Mouse (Mus musculus): Measurements from ENCODE around the gene Gak. TPM values are rescaled to one million over a fixed set of nuclear protein-coding genes. Genes with fewer than 3 reads are reported as not detected.

The Gak gene
- polyA plus RNA-seq, 2 experiments from 2014 or later = 65.0 to 101 TPM

GRCm38 (mm10) chr5:108581361-108581891 is 48.1 kb downstream of the Gak start:
- ATAC-seq = no peak

GRCm38 (mm10) chr5:108573054-108573453 is 56.5 kb downstream of the Gak start:
- no peak for ATAC-seq

DNA sequence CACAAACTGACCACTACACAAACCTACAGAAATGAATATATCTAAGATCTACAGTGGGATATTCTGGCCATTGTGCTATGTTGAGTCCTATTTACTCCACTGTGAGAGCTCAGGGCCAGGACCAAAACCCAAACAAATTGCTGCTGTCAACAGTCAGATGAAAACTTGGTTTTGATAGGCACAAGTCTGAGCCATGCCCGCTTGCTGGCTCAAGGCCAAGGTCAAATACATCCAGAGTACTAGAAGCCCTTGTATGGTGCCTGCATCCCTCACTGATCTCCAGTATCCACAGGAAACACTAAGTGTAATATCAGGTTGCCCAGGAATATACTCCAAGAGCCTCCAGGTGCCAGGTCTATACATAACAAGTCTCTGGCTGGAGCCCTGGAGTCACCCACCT is 58.6 kb downstream of the Gak start:
- ATAC-seq = no peak

DNA sequence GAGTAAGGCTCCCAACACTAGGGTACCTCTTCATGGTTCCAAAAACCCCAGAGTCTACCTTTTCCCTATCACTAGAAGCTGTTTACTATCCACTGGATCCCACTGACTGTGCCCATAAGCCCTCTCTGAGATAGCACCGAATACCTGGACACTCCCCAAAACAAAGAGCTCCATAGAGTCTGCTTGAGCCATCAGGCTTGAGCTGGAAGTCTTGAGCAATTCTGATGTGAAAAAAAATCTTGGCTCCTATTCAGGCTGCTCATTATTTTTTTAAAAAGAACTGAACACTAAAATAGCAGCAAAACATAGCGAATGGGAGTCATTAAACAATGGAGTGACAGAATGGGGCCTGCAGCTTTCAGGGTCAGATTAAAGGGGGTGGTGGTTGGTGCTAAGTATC is 62.5 kb downstream of the Gak start:
- ATAC-seq = no peak

GRCm38 (mm10) chr5:108566523-108566922 is 63.0 kb downstream of the Gak start:
- no peak for ATAC-seq

DNA sequence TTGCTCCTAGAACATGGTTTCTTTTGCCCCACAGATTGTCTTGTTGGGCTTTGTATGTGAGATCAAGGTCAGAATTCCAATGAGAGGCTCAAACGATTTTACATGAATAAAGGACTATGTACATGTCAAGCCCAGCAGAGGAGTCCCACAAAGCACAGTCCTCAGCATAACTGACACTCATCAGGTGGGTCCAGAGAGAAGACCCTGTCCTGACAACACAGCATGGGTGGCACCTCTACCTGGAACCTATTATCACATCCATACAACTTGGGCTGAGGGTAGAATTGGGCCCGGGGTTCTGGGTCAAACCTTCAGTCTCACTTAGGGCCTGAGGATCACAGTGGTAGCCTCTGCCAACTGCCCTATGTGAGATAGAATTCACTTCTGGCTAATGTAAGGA is 64.2 kb downstream of the Gak start:
- no peak for ATAC-seq

DNA sequence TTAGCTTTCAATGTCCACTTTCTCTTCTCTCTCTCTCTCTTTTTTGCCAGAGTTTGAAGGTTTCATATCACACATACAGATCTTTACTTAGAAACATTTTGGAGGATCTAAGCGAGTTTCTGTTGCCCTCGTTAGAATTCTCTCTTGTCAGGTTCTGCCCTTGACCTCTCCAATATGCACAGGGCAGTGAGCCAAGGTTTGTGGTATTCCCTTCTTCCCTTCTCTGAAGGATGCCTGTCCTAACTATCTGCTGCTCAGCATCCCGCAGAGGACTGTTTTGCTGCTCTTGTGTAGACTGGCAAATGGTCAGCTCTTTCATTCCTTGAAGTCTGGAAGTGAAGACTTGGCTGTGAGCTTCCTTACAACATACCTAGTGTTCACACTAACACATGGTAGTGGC is 65.2 kb downstream of the Gak start:
- no peak for ATAC-seq

- no peak for ATAC-seq
These were observed 67.1 kb downstream of the Gak start for GRCm38 (mm10) chr5:108562483-108562882.

- no peak for ATAC-seq
These were observed 72.6 kb downstream of the Gak start for GRCm38 (mm10) chr5:108556986-108557385.

DNA sequence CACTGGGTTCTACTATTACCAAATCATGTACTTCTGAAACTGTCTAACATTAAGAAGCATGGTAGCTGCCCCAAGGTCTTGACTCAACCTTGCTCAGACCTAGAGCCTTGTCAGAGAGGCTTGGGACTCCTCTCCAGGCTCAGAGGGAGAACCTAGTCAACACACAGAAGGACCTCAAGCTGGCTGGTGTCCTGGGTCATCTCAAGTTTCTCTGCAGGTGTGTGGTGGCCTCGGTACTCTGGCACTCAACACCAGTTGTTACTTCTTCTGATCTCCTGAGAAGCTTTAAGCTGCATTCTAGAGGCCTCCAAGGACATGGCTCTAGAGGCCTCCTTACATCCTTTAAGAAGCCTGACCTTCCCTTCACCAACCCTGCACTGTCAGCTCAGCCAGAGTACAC is 75.5 kb downstream of the Gak start:
- ATAC-seq = no peak

GRCm38 (mm10) chr5:108550207-108550594 is 79.4 kb downstream of the Gak start:
- no peak for ATAC-seq

DNA sequence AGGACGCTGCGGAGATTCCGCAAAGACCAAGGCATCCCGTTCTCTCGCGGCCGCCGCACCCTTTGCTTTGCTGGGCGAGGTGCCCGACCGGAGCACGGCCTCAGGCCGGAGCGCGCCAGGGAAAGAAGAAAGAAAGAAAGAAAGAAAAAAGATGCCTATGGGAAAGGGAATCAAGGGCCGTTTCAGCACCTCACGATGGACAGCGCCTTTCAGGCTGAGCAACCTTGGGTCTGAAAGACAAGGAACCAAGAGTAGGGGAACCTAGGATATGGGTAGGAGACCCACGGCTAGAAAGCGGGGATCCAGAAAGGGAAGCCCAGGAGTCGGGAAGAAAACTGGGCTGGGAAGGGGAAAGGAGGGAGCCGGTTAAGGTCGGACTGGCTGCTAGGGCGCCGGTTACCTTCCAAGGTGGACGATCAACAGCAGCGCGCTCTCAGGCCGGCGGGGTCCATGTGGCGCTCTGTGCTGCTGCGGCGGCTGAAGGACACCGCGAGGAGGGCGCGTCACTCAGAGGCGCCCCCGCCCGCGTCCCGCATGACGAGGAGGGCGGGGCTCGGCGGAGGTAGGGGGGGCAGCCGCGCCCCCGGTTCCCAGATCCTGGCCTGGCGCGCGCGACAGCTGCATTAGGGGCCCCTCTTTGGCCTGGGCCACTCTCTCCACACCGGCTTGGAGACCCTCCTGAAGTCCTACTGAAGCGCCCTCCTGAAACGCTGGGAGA is 79.9 kb downstream of the Gak start, which contains the start of gene Cplx1:
Cplx1 (minus strand) TSS at position 536 of the 718 bp plus-strand sequence.
- no peak for ATAC-seq

- no peak for ATAC-seq
These were observed 80.4 kb downstream of the Gak start for GRCm38 (mm10) chr5:108549137-108549488.

DNA sequence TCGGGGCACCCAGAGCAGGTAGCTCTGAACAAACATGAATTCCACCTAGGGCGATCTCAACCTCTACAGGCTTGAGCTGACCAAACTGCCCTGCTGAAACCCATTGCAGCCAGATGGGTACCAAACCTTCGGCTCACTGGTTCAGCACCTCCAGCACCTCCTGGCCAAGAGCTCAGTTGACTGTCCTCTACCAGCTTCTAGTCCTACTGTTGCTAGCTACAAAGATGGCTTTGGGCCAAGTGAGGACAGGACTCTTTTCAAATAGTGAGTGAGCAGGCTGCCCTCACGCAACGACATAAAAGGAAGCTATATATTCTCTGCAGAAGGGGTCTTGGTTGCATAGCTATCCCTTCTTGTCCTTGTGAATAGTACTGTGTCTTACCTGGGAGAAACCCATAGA is 81.9 kb downstream of the Gak start:
- no peak for ATAC-seq

- no peak for ATAC-seq
These were observed 85.9 kb downstream of the Gak start for GRCm38 (mm10) chr5:108543516-108544291.

DNA sequence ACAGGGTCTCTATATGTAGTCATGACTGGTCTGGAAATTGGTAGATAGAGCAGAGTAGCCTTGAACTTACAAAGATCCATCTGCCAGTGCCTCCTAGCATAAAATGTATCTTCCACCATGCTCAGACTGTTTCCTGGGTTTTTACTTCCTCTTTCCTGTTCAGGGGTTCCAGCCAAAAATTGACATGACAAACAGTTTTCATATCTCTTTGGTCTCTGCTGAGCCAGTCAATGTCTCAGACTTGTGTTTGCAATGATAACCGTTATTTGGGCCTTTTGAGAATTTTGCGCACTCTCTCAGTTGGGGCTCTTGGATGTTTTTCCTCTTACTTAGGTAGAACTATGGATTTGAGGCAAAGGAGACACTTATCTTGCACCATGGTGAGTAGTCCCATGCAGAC is 95.4 kb downstream of the Gak start:
- ATAC-seq = no peak

- no peak for ATAC-seq
These were observed 107.0 kb downstream of the Gak start for GRCm38 (mm10) chr5:108522597-108522996.

- no peak for ATAC-seq
These were observed 107.7 kb downstream of the Gak start for GRCm38 (mm10) chr5:108521896-108522295.

- ATAC-seq = no peak
These were observed 108.5 kb downstream of the Gak start for GRCm38 (mm10) chr5:108521016-108521415.

DNA sequence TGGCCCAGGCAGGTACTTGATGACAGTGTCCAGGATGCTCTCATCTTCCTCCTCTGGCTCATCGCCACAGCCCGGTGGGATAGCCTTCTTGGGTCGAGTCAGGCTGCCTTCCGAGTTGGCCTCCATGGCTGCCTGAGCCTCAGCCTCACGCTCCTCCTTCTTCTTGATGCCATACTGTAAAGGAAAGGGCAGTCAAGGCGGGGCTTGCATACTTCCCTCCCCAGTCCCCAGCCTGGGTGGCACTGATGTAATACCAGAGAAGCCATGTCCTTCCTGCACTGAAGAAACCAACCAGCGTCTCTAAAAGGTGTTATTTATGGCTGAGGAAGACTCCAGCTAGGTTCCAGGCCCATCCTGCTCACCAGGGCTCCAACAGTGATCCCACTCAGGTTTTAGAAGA is 109.4 kb downstream of the Gak start:
- ATAC-seq = no peak
